Mouse (Mus musculus): ENCODE data around the gene Znhit6.

- TF ChIP-seq POLR2A (IDR thresholded peaks at IDR 0.05; ENCODE audit: extremely low read depth, insufficient read depth, low read length) (no peak), CTCF (IDR thresholded peaks at IDR 0.05; ENCODE audit: extremely low read depth, insufficient read depth, low read length) (no peak)
Measured at GRCm38 (mm10) chr3:145623047-145623446, 47.0 kb downstream of the Znhit6 start.
